Mouse (Mus musculus) urinary bladder, adult 2 months (tissue): Measurements from ENCODE around the gene D6Ertd527e. TPM values are rescaled to one million over a fixed set of nuclear protein-coding genes. Genes with fewer than 3 reads are reported as not detected.

ENCODE experiments used
- DNase-seq: peaks from one replicate; pipeline ENCODE4 v3.0.0; 2022; ENCODE audit warnings: low spot score
- polyA plus RNA-seq: library from polyadenylated mRNA; depleted of rRNA; stranded (reverse); fragments of >200 nt; gene quantifications from 2 replicates; pipeline ENCODE4 v1.2.3, GENCODE M21; 2012

The D6Ertd527e gene
- polyA plus RNA-seq, 1 experiment, result 0.22 TPM

DNA sequence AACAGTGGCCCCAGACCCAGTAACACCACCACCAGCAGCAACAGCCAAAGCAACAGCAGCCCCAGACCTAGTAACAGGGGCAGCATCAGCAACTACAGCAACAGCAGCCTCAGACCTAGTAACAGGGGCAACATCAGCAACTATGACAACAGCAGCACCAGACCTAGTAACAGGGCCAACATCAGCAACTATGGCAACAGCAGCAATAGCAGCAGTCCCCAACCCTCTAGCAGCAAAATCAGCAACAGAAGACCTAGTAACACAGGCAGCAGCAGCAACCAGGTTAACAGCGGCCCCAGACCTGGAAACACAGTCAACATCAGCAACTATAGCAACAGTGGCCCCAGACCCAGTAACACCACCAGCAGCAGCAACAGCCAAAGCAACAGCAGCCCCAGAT is 6.9 kb downstream of the D6Ertd527e start:
- no peak for DNase-seq

DNA sequence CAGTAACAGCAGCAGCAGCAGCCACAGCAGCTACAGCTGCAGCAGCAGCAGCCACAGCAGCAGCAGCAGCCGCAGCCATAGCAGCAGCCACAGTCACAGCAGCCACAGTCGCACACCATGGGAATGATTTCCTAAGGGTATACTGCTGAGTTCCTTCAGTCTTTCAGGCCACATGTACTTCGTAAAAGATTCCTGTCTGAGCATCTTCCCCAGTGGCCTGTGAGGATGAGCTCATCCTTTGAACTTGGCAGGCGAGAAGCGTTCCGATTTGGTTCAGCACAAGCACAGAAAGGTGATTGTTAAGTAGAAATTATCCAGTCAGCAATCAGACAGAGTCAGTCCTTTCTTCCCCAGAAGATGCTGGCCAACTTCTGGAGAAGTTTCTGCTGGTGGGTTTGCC is 7.6 kb downstream of the D6Ertd527e start:
- peak; percentile 17 for DNase-seq

DNA sequence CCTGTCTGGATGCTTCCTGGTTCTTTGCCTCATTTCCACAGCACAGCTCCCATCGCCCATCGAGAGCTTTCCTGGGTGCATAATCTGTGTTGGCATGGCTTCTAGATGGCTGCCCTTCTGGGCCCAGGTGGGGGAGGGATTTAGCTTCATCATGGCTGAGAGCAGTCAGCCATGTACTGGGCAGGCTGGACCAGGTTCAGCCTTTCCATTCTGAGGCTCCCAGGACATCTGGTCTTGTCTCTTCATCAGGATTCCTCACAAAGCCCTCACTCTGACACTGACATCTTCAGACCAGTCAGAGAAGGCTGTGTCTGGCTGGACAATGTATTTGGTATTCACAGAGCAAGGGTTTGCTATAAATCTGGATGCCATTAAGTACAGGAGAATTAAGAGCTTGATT is 11.4 kb downstream of the D6Ertd527e start:
- peak; percentile 12 for DNase-seq

DNA sequence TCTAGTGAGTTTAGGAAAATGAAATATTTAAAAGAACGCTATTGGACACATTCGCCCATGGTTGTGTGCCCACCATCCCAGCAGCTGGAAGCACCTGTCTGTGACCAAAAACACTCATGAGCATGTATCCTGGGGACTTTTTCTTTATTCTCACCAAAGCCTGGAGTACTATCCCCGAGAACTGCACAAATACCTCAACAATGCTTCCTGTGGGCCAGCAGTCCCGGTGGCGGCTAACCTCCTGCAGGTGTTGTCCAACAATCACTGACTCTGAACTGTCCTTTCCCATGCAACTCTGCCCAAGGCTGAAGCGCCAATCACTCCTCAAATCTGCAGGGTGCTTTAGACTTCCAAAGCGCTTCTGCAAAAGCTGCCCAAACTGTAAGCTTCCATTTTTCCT is 12.1 kb downstream of the D6Ertd527e start:
- DNase-seq, result no peak

DNA sequence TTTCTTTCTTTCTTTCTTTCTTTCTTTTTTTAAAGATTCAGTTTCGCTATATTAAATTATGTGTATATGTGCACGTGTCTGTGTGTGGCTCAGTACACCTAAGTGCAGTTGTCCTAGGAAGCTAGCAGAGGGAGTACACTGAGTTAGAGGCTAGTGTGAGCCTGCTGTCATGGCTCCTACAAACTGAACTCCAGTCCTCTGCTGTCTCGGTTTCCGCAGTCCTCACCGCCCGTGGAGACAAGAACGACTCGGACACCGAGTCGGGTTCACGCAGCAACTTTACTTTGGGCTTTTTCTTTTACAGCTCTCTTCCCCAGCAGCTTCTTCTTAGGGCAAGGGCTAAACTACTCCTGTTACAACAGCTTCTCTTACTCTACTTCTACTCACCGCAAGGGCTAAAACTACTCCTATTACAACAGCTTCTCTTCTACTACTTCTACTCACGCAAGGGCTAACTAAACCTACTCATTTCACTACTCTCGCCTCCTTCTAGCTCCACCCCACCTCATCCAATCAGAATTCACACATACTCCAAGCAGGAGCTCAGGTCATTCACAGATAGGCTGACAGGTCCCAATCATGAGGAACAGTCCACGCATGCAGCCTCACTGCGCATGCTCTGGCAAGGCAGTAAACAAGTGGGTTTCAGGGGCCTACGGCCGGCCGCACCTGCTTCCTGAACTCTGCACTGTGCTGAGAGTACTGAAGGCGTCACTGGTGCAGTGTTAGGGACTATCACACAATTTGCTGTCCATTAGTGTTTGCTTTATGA is 14.7 kb downstream of the D6Ertd527e start:
- peak; percentile 4 for DNase-seq

DNA sequence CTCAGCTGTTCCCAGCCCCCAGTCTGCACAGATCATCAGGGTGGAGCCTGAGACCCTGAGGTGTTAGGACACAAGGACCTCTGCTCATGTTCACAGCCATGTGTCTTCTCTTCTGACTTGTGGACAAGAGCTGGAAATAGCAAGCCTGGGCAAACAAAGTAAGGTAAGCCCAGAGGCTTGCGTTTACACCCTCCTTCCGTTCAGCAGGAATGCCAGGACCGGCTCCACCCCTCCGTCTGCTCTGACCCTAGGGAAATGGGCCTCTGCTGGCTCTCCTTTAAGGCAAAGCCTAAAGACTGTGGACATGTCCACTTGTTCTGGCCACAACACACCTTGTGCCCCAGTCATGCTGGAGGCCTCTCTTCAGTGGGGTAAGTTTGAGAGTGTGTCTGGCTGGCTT is 15.4 kb downstream of the D6Ertd527e start:
- peak; percentile 16 for DNase-seq

DNA sequence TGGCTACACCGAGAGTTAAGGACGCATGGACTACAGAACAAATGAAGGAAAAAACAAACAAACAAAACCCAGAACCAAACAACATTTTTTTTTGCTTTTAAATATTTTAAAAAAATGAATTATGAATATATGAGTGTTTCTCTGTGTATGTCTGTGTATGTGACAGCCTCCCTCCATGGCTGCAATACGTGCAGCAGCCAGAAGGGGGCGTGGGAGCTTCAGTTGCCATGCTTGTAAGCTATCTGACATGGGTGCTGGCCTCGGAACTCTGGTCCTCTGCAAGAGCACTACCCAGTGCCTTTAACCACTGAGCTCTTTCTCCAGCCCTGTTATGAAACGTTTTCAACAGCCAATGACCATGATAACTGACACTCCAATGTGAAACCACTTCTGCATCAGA is 16.1 kb downstream of the D6Ertd527e start:
- no peak for DNase-seq

DNA sequence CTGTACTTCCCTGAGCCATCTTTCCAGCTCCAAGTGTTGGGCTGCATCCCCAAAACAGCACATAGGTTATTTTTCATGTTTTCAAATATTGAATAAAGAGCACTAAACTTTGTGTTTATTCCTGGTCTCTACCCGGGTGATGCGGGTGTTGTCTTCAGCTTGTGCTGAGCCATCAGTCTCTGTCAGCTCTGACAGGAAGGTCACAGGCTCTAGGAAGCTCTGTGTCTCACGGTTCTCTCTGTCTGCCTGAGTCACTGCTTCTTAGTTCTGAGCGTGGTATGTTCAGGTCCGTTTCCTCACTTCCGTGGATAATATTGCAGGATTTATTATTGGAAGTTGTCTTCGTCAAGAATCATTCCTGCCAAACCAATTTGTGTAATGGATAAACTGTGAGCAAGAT is 17.4 kb downstream of the D6Ertd527e start:
- no peak for DNase-seq

DNA sequence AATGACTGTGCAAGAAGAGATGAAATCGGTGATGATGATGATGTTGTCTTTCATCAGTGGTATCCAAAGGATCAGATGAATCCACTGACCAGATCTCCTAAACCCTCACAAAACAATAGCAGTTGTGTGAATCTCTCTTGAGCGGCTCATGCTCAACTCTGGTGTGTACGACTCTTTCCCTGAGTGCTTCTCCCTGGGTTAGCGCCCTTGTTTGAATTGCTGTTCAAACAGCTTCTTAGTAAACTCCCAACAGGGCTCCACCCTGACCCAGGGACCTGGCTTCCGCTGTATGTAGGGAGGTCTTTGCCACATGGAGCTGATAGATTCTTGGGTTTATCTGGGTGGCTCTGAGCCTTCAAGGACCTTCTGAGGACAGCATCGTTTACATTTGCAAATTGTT is 18.9 kb downstream of the D6Ertd527e start:
- no peak for DNase-seq

DNA sequence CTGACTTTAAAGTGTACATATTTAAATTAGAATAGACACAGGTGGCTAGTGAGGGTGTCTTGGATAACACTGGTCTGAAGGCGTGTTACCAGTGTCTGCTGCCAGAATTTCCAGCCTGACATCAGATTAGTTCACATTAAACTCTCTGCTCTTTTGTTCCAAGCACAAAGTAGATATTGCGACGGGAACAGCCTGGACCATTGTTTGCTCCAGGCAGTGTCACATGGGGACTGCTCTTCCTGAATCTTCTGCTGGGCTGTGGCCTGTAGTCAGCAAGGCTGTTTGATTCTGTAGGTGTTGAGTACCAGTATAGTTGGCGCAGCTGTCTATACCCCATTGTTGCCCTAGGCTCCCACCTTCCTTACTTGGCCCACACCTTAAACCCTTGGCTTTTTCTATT is 19.4 kb downstream of the D6Ertd527e start:
- DNase-seq, result no peak

DNA sequence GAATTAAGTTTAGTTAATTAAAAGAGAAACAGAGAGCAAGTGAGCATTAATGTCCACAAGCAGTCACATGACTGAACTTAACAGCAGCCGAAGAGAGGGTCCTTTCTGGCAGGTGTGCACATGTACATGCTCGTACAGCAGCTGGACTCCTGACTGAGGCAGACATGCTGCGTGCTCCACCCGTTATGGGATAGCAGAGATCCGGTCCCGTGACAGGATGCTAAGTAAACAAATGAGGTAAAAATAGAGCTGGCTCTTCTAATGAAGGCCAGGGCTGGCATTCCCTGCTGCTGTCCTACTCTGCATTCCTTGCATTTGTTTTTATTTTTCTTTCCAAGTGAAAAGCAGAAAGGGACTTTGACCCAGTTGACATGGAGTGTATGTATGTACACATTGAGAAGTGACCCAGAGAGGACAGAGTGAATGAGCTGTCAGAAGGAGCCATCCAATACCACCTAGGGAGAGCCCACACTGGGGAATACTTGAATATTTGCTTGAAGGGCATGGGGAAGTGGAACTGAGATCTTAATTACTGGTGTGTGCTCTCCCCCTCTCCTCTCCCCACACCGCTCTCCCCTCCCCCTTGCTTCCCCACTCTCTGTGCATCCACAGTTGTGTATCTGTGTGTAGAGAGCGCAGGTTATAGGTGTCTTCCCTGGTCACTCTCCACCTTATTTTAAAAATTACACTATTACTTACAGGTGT is 22.7 kb downstream of the D6Ertd527e start:
- peak; percentile 10 for DNase-seq

DNA sequence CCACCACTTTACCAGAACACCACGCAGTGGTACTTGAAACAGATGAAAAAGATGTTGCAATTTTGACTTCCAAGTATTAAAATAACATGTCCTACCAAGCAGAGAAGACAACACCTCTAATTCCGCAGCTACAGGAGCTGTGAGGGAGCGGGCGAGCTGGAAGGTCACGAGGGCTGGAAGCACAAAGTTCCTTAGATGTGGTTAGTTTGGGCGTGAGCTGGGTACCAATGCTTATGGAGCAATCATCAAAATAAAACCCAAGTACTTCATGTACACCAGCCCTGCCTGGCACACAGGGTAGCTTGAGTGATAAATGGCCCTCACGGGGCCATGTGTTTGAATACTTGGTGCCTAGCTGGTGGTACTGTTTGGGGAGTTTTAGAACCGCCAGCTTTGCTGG is 25.3 kb downstream of the D6Ertd527e start:
- no peak for DNase-seq

DNA sequence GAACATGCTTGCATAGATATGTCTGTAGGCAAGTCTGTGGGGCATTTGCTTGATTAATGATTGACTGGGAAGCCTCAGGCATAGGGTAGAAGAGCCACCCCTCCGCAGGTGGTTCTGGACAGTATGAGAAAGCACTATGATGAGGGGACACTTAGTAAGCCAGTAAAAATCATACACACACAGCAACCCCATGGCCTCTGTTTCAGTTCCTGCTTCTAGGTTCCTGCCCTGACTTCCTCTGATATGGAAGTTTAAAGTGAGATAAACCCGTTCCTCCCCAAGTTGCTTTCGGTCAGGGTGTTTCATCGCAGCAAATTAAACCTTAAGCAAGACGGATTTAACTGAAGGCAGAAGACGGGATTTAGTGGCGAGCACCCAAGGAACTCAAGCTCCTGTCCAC is 26.1 kb downstream of the D6Ertd527e start:
- no peak for DNase-seq

DNA sequence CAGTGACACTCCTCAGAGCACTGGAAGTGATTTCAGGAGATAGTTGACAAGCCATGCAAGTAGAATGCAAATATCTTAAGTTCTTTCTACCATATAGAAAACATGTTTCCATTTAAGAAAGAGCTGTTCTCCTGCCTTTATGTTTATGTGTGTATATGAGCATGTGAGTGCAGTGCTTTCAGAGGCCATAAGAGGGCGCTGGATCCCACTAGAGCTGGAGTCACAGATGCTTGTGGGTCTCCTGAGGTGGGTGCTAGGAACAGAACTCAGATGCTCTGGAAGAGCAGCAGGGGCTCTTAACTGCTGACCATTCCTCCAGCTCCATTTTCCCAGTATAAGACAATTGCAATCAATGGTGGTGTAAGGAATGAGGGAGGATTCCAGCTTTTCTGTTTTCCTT is 26.5 kb downstream of the D6Ertd527e start:
- no peak for DNase-seq

DNA sequence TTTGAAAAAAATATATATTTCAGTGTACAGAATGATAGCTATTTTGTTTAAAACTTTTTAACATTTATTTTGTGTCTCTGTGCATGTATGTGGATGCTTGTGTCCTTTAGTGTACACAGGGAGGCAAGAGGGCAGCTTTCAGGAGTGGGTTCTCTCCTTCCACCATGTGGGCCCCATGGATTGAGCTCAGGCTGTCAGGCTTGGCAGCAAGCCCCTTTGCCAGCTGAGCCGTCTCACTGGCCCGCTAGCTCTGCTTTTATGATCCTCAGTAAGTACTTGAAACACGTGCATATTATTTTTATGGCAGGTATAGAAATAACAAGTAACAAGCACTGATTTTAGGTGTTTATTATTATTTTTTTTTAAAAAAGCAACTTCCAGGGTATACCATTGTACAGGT is 29.0 kb downstream of the D6Ertd527e start:
- no peak for DNase-seq

DNA sequence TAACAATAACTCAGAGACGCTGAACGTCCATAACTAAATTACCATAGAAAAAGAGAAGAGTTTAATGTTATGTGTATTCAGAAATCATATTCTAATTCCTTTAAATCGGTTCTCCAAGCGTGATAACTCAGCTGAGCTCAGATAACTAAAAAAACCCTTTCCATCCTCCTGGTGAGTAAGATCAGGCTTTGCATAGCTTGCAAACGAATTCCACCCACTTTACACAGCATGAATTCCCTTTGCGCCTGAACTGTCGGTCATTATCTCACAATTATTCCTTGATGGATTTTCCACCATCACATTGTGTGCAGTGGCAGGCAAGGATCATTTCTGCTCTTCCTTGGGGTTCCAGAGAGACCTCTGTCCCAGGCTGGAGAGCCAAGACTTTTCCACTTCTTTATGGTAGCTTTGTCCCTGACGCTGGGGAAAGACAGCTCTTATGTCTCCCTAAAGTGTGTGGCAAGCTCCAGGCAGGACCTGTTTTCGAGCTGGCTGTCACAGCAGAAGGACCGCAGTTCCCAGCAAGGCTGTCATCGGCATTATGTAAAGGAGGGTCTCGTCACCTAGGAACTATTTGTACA is 29.5 kb downstream of the D6Ertd527e start:
- no peak for DNase-seq

DNA sequence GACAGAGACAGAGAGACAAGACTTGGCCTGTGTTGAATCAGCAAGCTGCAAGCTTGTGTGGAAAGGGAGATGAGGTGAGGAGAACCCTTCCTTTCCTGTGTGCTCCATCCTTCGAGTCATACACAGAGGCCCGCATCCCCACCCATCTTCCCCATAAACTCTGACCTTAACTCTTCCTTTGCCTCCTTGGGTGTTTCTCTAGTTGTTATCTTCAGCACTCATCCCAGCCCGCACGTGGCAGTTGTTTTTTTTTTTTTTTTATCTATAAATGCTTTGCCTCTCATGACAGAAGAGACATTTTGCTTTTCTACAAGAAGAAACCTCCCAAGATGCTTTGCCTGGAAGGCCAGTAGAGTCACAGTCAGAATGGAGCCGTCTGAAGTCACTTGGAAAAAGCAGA is 33.9 kb downstream of the D6Ertd527e start:
- DNase-seq, result no peak

DNA sequence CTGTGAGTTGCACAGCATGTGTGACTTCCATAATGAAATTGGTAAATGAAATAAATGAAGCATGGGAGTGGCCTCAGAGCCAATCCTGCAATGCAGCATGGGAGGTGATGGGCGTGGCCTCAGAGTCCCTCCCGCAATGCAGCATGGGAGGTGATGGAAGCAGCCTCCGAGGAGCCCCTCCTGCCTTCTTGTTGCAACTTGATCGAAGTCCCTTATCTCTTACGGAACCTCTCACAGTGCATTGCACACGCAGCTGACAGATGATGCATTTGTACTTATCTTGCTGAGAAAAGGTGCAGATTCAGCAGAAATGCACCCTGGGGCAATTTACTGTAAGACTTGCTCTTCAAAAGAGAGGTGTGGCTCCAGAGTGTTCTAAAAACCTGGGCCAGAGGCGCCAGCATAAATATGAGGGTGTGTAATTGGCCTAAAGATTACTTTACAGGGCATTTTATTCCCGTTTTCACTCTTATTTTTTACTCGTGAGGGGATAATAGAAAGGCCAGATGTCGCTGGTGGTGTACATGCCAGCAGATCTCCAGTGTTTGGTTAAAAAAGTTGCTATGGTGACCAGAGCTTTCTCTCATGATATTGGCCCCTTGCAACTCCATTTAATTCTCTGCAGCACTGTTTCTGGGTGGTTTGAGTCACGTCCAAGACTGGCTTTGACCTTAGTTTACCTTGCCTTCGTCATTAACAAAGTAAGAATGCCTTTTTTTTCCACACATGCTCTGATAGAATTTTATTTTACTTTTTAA is 35.4 kb downstream of the D6Ertd527e start:
- no peak for DNase-seq

DNA sequence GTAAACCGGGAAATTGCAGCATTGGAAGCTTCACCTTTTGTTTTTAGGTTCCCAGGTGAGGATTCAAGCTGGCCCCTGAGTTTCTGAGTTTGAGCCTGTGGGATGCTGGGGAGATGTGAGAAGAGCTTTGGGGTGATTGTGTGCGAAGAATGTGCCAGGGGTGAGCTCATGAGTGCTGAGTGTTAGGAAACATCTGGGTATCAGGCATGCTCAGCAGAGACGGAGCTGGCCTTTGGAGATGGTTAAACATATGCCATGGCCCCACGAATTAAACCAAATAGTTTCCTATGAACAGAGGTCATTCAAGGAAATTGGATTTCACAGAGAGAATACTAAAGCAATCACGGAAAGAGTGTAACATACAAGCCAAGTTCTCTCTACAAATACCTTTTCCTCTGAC is 37.7 kb downstream of the D6Ertd527e start:
- no peak for DNase-seq

DNA sequence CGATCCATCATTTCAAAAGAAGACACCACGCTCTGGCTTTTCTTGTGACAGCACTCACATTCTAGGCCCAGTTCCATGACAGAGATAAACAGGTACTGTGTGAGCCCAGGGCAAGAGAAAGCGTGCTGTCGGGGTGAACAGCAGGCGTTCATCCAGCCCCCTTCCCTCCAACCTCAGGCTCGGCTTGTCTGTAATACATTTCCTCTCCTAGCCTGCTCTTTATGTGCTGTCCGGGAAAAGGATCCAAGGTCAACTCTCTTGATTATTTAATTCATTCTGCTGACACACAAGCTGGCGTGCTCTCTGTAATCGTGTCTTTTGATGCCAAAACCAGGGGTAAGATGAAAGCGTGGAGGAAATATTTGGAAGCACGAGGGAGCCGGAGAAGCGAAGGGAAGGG is 39.0 kb downstream of the D6Ertd527e start:
- no peak for DNase-seq

DNA sequence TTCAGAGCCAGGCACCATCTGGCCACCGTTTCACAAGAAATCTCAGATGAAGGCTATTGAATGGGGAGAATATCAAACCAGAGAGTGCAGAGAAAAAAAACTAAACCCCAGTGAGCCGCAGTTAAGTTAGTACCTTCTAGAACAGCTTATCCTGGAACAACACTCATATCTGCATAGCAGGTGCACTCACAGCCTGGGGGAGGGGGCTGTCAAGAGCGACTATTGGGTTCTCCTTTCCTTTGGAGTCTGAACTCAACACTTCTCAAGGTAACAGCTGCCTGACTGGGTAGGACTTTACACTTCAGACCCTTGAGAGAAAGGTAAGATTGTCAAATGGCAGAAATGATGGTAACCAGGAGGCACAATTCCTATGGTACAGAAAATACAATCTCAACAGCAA is 43.4 kb downstream of the D6Ertd527e start:
- no peak for DNase-seq

DNA sequence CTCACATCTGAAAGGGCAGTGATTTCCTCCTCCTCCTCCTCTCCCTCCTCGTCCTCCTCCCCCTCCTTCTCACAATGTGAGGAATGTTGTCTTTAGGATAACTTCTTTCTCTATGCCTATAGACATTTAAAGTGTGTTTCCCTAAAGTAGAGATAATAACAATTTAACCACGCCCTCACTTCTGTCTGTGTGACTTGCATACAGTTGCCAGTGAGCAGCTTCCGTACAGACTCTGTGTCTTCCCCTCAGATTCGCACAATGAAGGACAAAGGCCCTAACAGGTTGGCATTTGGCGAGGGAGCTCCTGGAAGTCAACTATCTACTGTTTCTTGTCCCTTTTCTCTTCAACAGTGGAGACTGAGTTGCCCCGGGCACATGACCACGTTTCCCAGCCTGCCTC is 45.9 kb downstream of the D6Ertd527e start:
- no peak for DNase-seq
